Mouse (Mus musculus): Measurements from ENCODE around the gene Hyal2.
A peak's percentile ranks its signal among the peaks of the same experiment; 100 is the strongest.
"Not testable (repeated sequence)": the region's sequence is repeated elsewhere in the genome, so short reads cannot be mapped to it uniquely, and the experiment has no call there.

The Hyal2 gene

DNA sequence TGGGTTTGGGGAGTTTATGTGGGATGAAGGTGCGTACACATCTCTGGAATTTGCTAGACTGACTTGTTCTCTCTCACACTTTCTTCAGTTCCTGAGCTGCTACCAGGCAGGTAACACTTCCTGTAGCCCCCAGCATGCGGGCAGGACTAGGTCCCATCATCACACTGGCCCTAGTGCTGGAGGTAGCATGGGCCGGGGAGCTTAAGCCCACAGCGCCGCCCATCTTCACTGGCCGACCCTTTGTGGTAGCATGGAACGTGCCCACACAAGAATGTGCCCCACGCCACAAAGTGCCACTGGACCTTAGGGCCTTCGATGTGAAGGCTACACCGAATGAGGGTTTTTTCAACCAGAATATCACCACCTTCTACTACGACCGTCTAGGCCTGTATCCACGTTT is 2.3 kb downstream of the Hyal2 start:
- DNase-seq, result no peak

DNA sequence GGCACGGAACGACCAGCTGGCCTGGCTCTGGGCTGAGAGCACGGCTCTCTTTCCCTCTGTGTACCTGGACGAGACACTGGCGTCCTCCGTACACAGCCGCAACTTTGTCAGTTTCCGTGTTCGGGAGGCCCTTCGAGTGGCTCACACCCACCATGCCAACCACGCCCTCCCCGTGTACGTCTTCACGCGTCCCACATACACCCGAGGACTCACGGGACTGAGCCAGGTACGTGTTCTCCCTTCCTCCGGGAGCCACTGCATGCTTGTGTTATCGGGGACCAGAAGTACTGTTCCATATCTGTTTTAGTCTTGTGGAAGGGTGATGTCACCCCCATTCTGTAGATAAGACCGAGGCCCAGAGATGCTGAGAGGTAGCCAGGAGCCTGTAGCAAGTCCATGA is 3.1 kb downstream of the Hyal2 start:
- DNase-seq, result no peak

DNA sequence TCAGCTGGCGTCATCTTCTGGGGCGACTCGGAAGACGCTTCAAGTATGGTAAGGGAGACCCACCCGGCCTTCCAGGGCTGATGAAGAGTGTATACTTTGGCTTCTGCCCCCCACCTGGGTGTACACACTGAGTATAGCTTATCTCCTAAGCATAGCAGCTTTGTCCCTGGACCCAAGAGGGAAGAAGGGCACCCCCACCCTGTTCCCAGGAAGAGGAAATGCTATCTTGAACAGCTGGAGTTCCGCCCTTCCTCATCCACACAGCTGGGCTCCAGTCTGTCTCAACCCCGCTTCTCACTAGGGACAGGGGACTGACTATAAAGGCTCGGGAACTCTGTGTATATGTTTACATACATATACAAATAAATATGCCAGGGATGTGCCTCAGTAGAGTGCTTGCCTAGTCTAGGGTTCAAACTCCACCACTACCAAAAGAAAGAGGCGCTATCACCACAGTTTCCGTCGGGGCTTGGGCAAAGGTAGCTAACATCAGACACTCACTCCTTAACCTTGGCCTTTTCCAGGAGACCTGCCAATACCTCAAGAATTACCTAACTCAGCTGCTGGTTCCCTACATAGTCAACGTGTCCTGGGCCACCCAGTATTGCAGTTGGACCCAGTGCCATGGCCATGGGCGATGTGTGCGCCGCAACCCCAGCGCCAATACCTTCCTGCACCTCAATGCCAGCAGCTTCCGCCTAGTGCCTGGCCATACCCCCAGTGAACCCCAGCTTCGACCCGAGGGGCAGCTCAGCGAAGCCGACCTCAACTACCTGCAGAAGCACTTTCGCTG is 4.0 kb downstream of the Hyal2 start:
- no peak for DNase-seq

DNA sequence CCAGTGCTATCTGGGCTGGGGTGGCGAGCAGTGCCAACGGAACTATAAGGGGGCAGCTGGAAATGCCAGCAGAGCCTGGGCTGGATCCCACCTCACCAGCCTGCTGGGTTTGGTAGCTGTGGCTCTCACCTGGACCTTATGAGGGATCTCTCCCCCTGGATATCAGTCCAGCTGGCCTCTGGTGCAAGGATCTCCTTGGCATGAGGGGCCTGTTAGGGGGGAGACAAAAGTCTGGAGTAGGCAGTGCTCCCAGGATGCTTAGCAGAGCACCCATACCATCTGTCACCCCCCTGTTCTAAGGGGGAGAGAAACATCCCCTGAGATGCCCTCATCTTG is 4.5 kb downstream of the Hyal2 start:
- no peak for DNase-seq

DNA sequence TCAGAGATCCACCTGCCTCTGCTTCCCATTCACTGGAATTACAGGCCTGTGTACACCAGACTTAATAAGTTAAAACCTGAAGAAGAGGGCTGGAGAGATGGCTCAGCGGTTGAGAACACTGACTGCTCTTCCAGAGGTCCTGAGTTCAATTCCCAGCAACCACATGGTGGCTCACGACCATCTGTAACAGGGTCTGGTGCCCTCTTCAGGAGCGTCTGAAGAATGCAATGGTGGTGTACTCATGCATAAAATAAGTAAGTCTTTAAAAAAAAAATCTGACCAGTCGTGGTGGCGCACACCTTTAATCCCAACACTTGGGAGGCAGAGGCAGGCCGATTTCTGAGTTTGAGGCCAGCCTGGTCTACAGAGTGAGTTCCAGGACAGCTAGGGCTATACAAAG is 6.0 kb downstream of the Hyal2 start:
- not testable (repeated sequence) for DNase-seq

DNA sequence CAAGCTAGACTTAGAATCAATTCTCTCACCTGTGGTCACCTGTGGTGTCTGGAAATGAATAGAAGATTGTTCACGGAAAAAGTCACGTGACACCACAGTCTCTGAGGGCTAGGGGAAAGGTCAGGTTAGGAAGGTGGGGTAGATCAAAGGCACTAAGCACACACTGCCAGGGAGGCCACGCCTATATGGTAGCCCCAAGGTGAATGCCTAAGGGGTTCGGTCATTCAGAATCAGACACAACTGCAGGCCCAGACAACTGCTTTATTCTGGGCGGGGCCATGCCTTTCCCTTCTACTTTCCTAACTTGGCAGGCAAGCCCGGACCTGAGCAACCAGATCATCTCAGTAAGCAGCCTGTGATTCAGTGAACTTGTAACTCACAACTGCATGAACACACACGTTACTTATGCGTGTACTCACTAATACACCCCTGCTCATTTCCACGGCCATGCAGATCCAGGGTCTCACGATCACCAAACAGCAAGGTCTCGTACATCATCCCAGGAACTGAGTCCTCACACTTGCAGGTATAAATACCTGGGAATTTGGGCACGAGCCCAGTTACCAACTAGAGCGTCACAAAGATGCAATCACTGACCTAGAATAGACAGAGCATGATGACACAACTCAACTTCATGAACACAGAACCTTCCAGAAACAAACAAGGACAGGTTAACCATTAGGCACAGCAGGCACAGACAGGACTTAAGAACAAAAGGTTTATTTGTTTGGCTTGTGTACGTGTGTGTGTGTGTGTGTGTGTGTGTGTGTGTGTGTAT is 8.0 kb downstream of the Hyal2 start:
- DNase-seq, result no peak

DNA sequence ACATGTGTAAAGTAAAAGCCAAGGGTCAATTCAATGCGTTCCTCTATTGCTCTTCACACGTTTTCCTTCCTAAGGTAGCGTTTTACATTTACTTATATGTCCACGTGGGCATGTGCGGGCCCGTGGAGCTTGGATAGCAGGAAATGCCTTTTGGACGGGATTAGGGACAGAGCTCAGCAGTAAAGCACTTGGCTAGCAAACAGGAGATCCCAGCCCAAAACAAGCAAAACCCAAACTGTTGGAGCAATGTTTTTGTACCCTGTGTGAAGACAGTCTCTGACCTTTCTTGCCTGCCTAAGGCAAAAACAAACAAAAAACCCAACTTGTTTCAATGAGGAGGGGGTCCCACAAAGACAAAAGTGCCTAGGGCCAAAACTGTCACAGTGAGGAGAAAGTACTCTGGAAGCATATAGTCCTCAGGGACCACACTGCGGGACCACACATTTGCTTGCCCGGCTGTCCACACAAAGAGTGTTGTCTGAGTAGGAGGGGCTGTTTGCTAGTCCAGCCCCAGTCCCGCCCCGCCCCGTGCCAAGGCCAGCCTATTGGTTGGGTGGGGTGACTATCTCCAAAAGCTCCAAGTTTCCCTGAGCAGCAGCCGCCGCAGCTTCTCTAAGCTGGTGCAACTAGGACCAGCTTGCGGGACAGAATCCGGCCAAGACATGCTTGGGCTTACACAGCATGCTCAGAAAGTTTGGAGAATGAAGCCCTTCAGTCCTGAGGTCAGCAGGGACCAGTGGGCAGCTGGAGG is 8.8 kb downstream of the Hyal2 start, which contains the start of gene Hyal1:
Gene Hyal1, plus strand, starts transcription at position 571 of the 751 bp plus-strand sequence.
- no peak for DNase-seq

DNA sequence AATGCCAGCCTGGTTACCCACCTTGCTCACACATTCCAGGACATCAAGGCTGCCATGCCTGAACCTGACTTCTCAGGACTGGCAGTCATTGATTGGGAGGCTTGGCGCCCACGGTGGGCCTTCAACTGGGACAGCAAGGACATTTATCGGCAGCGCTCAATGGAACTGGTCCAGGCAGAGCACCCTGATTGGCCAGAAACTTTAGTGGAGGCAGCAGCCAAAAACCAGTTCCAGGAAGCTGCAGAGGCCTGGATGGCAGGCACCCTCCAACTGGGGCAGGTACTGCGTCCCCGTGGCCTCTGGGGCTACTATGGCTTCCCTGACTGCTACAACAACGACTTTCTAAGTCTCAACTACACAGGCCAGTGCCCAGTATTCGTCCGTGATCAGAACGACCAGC is 10.1 kb downstream of the Hyal2 start:
- DNase-seq, result no peak

DNA sequence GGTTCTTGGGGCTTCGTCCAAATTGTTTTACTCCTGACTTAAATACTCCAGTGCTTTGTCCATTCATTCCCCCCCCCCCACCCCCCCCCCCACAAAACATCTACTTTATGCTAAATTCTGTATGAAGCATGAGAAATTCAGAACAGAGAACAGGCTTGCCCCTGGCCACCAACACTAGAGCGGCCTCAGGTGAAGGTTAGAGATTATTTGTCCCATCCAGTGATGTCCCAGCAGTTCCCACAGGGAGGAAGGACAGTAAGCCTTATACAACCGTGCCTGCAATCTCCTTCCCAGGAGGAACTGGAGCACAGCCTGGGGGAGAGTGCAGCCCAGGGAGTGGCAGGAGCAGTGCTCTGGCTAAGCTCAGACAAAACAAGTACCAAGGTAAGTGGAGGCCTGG is 10.8 kb downstream of the Hyal2 start, which contains the start of gene Naa80:
Gene Naa80, plus strand, starts transcription at position 301 of the 400 bp plus-strand sequence.
- no peak for DNase-seq

DNA sequence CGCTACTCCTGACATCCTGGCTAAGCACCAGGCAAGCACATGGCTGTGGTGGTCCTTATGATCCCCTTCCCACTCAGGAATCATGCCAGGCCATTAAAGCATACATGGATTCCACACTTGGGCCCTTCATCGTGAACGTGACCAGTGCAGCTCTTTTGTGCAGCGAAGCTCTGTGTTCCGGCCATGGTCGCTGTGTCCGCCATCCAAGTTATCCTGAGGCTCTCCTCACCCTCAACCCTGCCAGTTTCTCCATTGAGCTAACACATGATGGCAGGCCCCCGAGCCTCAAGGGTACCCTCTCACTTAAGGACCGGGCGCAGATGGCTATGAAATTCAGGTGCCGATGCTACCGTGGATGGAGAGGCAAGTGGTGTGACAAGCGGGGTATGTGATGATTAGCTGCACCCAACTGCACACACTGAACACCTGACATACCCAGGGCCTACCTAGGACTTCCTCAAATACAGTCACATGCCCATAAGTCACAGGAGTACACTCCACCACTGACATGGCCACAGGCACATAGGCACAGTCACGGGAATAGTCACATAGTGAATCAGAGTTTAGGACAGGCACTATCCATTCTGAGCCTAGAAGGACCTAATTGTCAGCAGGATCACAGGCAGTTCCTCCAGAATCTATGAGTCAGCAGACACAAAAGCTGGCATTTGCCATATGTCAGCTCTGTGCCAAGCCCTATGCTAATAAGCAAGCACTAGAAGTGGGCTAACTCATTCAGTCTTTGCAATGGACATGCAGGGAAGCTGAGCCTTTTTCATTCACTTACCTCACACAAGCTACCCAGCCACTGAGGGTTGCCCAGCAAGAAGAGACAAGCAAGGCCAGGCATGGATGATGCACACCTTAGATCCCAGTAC is 11.5 kb downstream of the Hyal2 start:
- no peak for DNase-seq

DNA sequence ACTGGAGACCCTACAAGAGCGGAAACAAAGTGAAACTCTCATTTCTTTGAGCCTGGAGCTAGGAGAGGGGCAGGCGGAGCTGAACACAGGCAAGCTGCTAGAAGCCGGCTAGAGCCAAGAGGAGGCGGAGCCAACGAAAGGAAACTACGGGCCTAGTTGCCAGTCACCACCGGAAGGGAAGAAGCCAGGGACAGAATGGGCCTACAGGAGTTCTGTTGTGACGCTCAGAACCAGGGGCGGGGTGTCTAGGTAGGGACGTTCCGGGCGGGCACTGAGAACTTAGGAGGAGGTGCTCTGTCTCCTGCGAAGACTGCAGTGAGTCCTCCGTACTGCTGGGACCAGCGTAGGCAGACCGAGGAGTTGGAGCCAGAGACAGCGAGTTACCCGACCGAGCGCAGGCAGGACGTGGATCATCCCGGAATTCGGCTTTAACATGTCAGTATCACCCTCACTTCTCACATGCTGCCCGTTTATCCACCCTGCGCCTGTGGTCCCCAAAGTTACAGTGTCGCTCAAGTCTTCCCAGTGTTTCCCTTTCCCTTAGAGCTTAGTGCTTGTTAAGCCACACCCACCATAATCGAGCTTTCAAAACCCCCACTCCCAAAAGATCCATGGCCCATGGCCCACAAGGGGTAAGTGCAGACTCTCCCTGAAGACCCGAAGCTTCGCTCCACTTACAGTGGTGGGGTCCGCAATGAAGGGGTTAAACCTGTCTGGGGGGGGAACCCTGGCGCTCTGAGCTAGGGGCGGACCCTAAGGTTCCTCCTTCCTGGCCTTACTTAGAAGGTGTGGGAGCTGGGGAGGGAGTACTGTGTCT is 13.0 kb downstream of the Hyal2 start, which contains the start of gene Hyal3:
Gene Hyal3, plus strand, starts transcription at position 318 of the 817 bp plus-strand sequence.
- DNase-seq, result peak; percentile 68 to 72

DNA sequence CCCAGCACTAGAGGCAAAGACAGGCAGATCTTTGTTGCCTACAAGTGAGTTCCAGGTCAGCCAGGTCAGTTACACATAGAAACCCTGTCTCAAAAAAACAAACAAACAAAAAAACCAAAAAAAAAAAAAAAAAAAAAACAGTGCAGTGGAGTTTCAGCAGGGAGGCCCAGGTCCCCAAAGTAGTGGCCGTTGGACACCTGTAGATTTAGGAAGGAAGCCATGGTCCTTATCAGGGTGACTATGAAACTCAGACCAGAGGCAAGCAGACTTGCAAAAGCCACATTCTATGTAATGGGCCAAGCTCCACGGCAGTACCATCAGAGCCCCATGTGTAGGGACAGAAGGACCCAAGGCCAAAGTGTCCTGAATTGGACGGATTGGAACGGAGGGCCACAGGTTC is 13.8 kb downstream of the Hyal2 start:
- DNase-seq, result no peak

DNA sequence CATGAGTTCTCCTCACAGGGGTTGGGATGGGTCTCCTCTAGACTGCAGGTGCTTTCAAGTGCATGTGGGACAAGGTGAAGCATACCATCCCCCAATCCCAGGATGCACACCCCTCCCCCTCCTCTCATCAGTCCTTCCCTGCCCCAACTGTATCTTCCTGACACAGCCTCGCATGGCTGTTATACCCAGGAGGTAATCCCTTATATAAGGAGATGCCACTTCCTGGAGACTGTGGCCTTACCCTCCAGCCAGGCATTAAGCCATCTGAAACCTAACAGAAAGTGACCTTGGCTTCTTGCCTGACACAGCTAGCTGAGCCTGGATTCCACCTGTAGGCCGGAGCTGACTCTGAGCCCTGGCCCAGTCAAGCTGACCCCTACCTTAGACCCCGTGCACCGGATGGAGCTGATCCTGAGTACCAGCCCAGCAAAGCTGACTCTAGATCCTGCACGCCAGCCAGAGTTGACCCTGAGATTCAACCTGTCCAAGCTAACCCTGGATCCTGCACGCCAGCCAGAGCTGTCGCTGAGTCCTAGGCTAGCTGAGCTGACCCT is 14.8 kb downstream of the Hyal2 start:
- no peak for DNase-seq

DNA sequence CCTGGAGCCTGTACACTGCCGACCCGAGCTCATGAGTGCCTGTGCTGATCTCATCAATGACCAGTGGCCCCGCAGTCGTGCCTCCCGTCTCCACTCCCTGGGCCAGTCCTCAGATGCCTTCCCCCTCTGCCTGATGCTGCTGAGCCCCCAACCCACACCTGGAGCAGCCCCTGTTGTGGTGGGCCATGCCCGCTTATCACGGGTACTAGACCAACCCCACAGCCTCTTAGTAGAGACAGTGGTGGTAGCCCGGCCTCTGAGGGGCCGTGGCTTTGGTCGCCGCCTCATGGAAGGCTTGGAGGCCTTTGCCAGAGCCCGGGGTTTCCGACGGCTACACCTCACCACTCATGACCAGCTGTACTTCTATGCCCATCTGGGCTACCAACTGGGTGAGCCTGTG is 15.4 kb downstream of the Hyal2 start:
- DNase-seq, result no peak

DNA sequence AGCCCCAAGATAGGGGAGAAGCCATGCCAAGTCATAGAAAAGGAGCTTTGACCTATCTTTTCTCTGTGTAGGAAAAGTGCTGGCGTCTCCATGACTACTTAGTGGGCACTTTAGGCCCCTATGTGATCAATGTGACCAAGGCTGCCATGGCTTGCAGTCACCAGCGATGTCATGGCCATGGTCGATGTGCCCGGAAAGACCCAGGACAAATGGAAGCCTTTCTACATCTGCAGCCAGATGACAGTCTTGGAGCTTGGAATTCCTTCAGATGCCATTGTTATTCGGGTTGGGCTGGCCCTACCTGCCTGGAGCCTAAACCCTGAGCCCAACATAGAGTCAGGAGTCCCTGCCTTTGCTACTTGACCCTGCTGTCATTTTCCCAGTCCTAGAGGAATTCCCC is 18.8 kb downstream of the Hyal2 start:
- DNase-seq, result no peak

DNA sequence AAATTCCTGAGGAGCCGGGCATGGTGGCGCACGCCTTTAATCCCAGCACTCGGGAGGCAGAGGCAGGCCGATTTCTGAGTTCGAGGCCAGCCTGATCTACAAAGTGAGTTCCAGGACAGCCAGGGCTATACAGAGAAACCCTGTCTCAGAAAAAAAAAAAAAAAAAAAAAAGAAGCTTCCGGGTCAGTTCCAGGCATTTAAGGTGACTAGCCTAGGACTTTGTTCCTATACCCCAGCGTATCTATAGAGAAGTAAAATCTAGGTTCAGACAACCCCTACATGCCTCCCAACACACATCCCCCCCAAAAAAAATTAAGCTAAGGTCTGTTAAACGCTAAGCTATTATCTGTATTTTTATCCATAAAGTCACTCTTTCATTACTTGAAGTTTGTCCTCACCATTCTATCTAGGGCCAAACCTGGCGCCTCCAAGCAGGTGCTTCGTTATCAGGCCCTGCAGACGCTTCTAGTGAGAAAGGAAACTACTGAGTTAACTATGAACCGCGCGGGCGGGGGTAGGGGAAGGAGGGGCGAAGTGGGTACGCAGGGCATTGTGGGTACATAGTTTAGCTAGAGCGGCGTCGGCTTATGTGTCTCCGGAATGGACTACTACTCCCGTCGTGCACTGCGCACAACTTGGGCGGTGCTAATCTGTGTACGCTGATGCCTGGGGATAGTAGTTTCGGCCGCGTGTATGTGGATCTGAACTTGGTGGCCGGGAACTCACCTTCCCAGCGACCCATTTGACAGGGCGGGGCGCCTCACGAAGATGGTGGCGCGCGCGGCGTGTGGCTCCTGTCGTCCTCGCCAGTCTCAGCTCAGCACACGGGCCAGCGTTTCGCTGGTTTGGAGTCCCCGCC is 19.5 kb downstream of the Hyal2 start, which contains the start of gene Ifrd2:
Gene Ifrd2, plus strand, starts transcription at position 669 of the 859 bp plus-strand sequence.
- peak; percentile 96 for DNase-seq

DNA sequence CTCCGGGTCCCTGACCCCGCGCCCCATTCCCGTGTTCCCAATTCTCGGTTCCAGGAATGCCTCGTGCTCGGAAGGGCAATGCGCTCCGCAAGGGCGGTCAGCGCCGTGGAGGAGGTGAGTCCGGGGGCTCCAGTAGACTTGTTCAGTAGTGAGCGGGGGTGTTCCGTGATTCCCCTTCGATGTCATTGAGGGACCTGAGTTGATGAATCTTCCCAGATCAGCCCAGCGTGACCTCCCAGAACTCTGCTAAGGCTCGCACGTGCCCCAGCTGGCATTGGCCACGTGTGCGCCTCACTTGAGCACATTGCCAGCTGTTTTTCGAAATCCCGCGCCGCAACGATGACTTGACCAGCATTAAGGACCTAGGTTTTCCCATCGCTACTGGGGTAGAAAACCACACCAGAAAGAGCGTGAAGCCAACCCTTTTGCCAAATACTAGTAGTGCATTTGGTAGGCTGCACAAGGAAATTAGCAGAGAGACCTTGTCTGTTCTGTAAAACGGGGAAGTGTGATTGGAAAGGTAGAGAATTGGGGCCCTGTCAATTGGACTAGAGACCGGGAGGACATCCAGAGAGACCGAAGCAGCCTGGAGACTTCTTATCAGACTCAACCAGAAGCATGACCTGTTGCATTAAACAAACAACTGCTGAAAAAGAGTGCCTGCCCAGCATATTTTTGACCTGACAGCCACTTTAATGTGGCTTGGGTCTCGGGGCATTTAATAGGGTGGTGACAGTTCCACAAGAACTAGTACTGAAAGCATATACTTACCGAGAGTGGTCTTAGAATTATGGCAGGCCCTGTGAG is 20.3 kb downstream of the Hyal2 start:
- no peak for DNase-seq

DNA sequence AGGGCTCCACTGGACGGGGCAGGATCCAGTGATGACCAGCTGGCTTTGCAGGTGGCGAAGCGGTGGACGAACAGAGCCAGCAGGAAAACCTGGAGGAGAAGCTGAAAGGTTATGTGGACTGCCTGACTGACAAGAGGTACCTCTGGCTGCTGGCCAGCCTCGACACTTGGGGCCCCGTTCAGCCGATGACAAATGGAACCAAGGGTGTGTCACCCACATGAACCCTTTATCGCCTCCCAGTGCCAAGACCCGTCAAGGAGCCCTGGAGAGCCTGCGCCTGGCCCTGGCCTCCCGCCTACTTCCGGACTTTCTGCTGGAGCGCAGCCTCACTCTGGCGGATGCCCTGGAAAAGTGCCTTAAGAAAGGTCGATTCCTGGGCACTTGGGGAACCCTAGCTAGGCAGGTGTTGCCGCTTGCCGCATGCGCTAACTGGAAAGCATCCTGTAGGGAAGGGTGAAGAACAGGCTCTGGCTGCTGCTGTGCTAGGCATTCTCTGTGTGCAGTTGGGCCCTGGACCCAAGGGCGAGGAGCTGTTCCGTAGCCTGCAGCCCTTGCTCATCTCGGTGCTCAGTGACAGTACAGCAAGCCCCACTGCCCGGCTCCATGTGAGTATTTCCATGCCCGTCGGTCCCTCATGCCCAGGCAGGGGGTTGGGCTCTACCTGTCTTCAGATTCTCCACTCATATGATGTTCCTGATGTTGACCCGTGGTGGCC is 22.5 kb downstream of the Hyal2 start:
- no peak for DNase-seq

DNA sequence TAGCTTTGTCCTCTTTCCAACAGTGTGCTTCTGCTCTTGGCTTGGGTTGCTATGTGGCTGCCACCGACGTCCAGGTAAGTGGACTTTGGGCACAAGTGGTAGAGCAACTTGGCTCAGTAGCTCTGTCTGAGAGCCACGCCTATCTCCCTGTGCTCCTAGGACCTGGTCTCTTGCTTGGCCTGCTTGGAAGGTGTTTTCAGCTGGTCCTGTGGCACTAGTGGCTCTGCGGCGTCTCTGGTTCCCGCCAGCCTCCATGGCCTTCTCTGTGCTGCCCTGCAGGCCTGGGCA is 23.0 kb downstream of the Hyal2 start:
- DNase-seq, result no peak
